Mouse (Mus musculus): ENCODE results near the gene Zdhhc16. TPM values are rescaled to one million over a fixed set of nuclear protein-coding genes. Genes with fewer than 3 reads are reported as not detected.

The Zdhhc16 gene
- 22.6 and 24.9 TPM in 2 replicates for polyA plus RNA-seq (2015; fragmentation: Nextera tagmentation; extraction: Ambion mirVana)

- H3K9me3 ChIP-seq (ENCODE audit: low read length): no peaks in the 10 kb centered on the region
- DNase-seq (peak; percentile 97), ATAC-seq (peak; percentile 100)
- 0 out of 2 replicates have a peak, but pooled peaks have one; percentile 11 for TF ChIP-seq CTCF (IDR thresholded peaks at IDR 0.05; ENCODE audit: low read depth)
- TF ChIP-seq EP300 (IDR thresholded peaks at IDR 0.05; ENCODE audit: low read depth): no peak
- H3K4me2 ChIP-seq (ENCODE audit: low read depth, low read length): peak within 1 kb of the TSS; percentile 98
- peak within 1 kb of the TSS; percentile 80 for H3K27ac ChIP-seq (ENCODE audit: low read depth)
- H3K4me1 ChIP-seq (ENCODE audit: insufficient read depth): peaks cover 15% of the 10 kb centered on the region
- H3K27me3 ChIP-seq (ENCODE audit: insufficient read depth, low read length): no peaks in the 10 kb centered on the region
- peak within 1 kb of the TSS; percentile 90 for H3K9ac ChIP-seq (replicated peaks)
- under 1% methylated on average over 47 of the region's 47 CpGs for WGBS (ENCODE audit: insufficient replicate concordance)
- H3K4me3 ChIP-seq (ENCODE audit: low read depth, low read length): peak within 1 kb of the TSS; percentile 98
- peaks cover 24% of the 10 kb centered on the region for H3K36me3 ChIP-seq (replicated peaks; ENCODE audit: insufficient read depth, low read length)
These were observed at the start of gene Zdhhc16, which contains the start of gene Exosc1 for GRCm38 (mm10) chr19:41933179-41934086. Gene Zdhhc16 (plus strand): TSS chr19:41933480. Gene Exosc1 (minus strand): TSS chr19:41933423.

GRCm38 (mm10) chr19:41883882-41884281, 49.4 kb upstream of the Zdhhc16 start:
- Histone ChIP-seq H3K9me3 (ENCODE audit: low read length) (no peaks in the 10 kb centered on the region), H3K4me3 (ENCODE audit: low read depth, low read length) (no peak overlapping the region), H3K36me3 (replicated peaks; ENCODE audit: insufficient read depth, low read length) (peaks cover 48% of the 10 kb centered on the region), H3K27ac (ENCODE audit: low read depth) (no peak overlapping the region), H3K4me1 (ENCODE audit: insufficient read depth) (no peaks in the 10 kb centered on the region), H3K4me2 (ENCODE audit: low read depth, low read length) (no peak overlapping the region), H3K9ac (replicated peaks) (no peak overlapping the region), H3K27me3 (ENCODE audit: insufficient read depth, low read length) (no peaks in the 10 kb centered on the region)
- TF ChIP-seq EP300 (IDR thresholded peaks at IDR 0.05; ENCODE audit: low read depth): no peak
- TF ChIP-seq CTCF (IDR thresholded peaks at IDR 0.05; ENCODE audit: low read depth): no peak
- WGBS (ENCODE audit: insufficient replicate concordance): 94% methylated on average over 9 of the region's 9 CpGs
- DNase-seq (no peak), ATAC-seq (no peak)

GRCm38 (mm10) chr19:41888191-41888590, 45.1 kb upstream of the Zdhhc16 start:
- no peaks in the 10 kb centered on the region for H3K9me3 ChIP-seq (ENCODE audit: low read length)
- H3K4me2 ChIP-seq (ENCODE audit: low read depth, low read length): no peak overlapping the region
- no peak for TF ChIP-seq CTCF (IDR thresholded peaks at IDR 0.05; ENCODE audit: low read depth)
- no peak for TF ChIP-seq EP300 (IDR thresholded peaks at IDR 0.05; ENCODE audit: low read depth)
- no peaks in the 10 kb centered on the region for H3K4me1 ChIP-seq (ENCODE audit: insufficient read depth)
- H3K27me3 ChIP-seq (ENCODE audit: insufficient read depth, low read length): no peaks in the 10 kb centered on the region
- H3K27ac ChIP-seq (ENCODE audit: low read depth): no peak overlapping the region
- H3K4me3 ChIP-seq (ENCODE audit: low read depth, low read length): no peak overlapping the region
- H3K36me3 ChIP-seq (replicated peaks; ENCODE audit: insufficient read depth, low read length): peaks cover 44% of the 10 kb centered on the region
- no peak overlapping the region for H3K9ac ChIP-seq (replicated peaks)
- ATAC-seq (no peak), DNase-seq (no peak)

GRCm38 (mm10) chr19:41894959-41895358, 38.3 kb upstream of the Zdhhc16 start:
- peaks cover 13% of the 10 kb centered on the region for H3K4me1 ChIP-seq (ENCODE audit: insufficient read depth)

GRCm38 (mm10) chr19:41895460-41896318, 37.6 kb upstream of the Zdhhc16 start, which contains the start of gene Rrp12:
Gene Rrp12 (minus strand): TSS chr19:41896173.
- H3K4me1 ChIP-seq (ENCODE audit: insufficient read depth): peaks cover 18% of the 10 kb centered on the region
- peak within 1 kb of the TSS; percentile 89 for H3K4me2 ChIP-seq (ENCODE audit: low read depth, low read length)
- TF ChIP-seq CTCF (IDR thresholded peaks at IDR 0.05; ENCODE audit: low read depth) (no peak), EP300 (IDR thresholded peaks at IDR 0.05; ENCODE audit: low read depth) (no peak)
- H3K9ac ChIP-seq (replicated peaks): peak within 1 kb of the TSS; percentile 65
- peak within 1 kb of the TSS; percentile 73 for H3K4me3 ChIP-seq (ENCODE audit: low read depth, low read length)
- WGBS (ENCODE audit: insufficient replicate concordance): under 1% methylated on average over 46 of the region's 46 CpGs
- H3K27me3 ChIP-seq (ENCODE audit: insufficient read depth, low read length): no peaks in the 10 kb centered on the region
- ATAC-seq (peak; percentile 93), DNase-seq (peak; percentile 82)
- no peaks in the 10 kb centered on the region for H3K9me3 ChIP-seq (ENCODE audit: low read length)
- peak within 1 kb of the TSS; percentile 62 for H3K27ac ChIP-seq (ENCODE audit: low read depth)
- H3K36me3 ChIP-seq (replicated peaks; ENCODE audit: insufficient read depth, low read length): 0 out of 2 replicates have a peak, but pooled peaks cover 3% of the 10 kb centered on the region

More at GRCm38 (mm10) chr19:41894959-41895358, 38.3 kb upstream of the Zdhhc16 start:
- TF ChIP-seq CTCF (IDR thresholded peaks at IDR 0.05; ENCODE audit: low read depth): no peak
- no peak for TF ChIP-seq EP300 (IDR thresholded peaks at IDR 0.05; ENCODE audit: low read depth)
- Histone ChIP-seq H3K27ac (ENCODE audit: low read depth) (no peak overlapping the region), H3K27me3 (ENCODE audit: insufficient read depth, low read length) (no peaks in the 10 kb centered on the region), H3K4me3 (ENCODE audit: low read depth, low read length) (peak overlapping the region; percentile 73), H3K9ac (replicated peaks) (peak overlapping the region; percentile 65), H3K4me2 (ENCODE audit: low read depth, low read length) (peak overlapping the region; percentile 89), H3K36me3 (replicated peaks; ENCODE audit: insufficient read depth, low read length) (peaks cover 8% of the 10 kb centered on the region; the same call in 1 of the 2 replicates), H3K9me3 (ENCODE audit: low read length) (no peaks in the 10 kb centered on the region)
- WGBS (ENCODE audit: insufficient replicate concordance): 26% methylated on average over 7 of the region's 7 CpGs
- DNase-seq (no peak), ATAC-seq (peak; percentile 12; the same call in 1 of the 2 replicates)

All from liver, postnatal 0 days (tissue).